Comparison of ENCODE assay signal across 8 mouse cellular contexts in the genomic region with DNA sequence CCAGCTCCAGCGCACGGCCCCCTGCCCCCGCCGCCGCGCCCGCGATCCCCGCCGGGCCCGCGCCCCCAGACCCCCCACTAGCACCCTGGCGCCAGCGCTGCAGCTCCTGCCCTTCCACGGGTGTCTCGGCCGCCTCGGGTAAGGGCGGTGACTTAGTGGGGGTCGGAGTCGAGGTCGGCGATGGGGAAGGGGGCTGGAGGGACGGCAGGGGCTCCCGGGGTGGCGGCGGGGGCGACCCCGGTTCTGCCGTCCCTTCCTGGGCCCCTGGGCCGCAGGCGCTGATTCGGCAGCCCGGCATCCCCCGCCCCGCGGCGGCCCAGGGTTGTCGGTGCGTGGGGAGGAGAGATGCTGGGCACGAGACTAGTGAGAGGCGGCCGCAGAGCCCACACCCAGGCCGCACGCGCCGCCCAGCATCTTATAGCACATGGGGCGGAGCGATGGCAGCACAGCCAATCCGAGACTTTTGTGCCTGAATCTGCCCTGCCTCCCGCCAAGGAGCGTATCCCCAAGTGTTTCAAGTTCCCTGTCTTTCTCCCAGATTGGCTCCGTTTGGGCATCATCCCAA. TPM values are rescaled to one million over a fixed set of nuclear protein-coding genes. Genes with fewer than 3 reads are reported as not detected.
A peak's percentile ranks its signal among the peaks of the same experiment; 100 is the strongest.
DNase-seq lines count a peak whose midpoint lies in the region; ATAC-seq lines count a peak whose summit lies in the region.

A gene (minus strand): TSS at position 391 of the 565 bp plus-strand sequence.

- peak within 1 kb of the TSS; percentile 87 for H3K9ac ChIP-seq in hindbrain, embryonic 16.5 days (ENCODE audit: low read depth, low read length)

- no peaks in the 10 kb centered on the region for H3K36me3 ChIP-seq in hindbrain, embryonic 16.5 days (ENCODE audit: control insufficient read depth, insufficient read depth, low read length)

- ATAC-seq in hindbrain, embryonic 16.5 days: peak; percentile 94

- peak within 1 kb of the TSS; percentile 76 for H3K4me3 ChIP-seq in hindbrain, embryonic 16.5 days (ENCODE audit: low read length)

- H3K9me3 ChIP-seq in hindbrain, embryonic 16.5 days (ENCODE audit: control insufficient read depth, low read length): no peaks in the 10 kb centered on the region

- peaks cover 19% of the 10 kb centered on the region for H3K4me1 ChIP-seq in hindbrain, embryonic 16.5 days (ENCODE audit: control insufficient read depth, insufficient read depth, low read depth, low read length)

- peaks cover 45% of the 10 kb centered on the region for H3K27me3 ChIP-seq in hindbrain, embryonic 16.5 days (replicated peaks; ENCODE audit: control insufficient read depth, insufficient read depth, low read length)

- under 1% methylated on average over 51 of the region's 53 CpGs for WGBS in hindbrain, embryonic 16.5 days

- peak within 1 kb of the TSS; percentile 51; the same call in 1 of the 2 replicates for H3K27ac ChIP-seq in hindbrain, embryonic 16.5 days (ENCODE audit: low read depth, low read length)

- DNase-seq in WW6 (ENCODE audit: low read depth, low spot score): peak; percentile 75
- peak; percentile 88 to 93 for DNase-seq in cerebellum, postnatal 14 days
- DNase-seq in frontal cortex, postnatal 25 days (ENCODE audit: low spot score in 2 of 2): peak; percentile 67 to 72
- peak; percentile 82 to 91 for DNase-seq in left cerebral cortex, adult 18-20 months (ENCODE audit: low spot score in 2 of 2)
- DNase-seq in lung, postnatal 25 days (ENCODE audit: low spot score): peak; percentile 63
- DNase-seq in right cerebral cortex, adult 18-20 months: peak; percentile 93
- peak; percentile 73 to 78 for DNase-seq in urinary bladder, postnatal 36 days (ENCODE audit: low spot score in 2 of 2)

- H3K4me2 ChIP-seq in hindbrain, embryonic 16.5 days (ENCODE audit: low read length): peak within 1 kb of the TSS; percentile 84

RNA-seq across cellular contexts. Expression of the gene that starts here (rescaled TPM):
- 5.8 and 12.1 TPM in 2 replicates for polyA plus RNA-seq in hindbrain, embryonic 16.5 days (2015; fragmentation: Nextera tagmentation; extraction: Ambion mirVana)
- 100 to 1,000 TPM; 164 to 182 TPM for total RNA-seq in left cerebral cortex, adult 18-20 months (2021)

Comparison
In these comparisons a context has a peak if more than half of its experiments do, and no peak if none do; other contexts are left out.
1. Peak in every context shown above with its lines: DNase-seq, ATAC-seq, H3K4me3 ChIP-seq and H3K27ac ChIP-seq.